Mouse (Mus musculus): ENCODE measurements around the gene Znrf3. TPM values are rescaled to one million over a fixed set of nuclear protein-coding genes. Genes with fewer than 3 reads are reported as not detected.

The Znrf3 gene
- polyA plus RNA-seq, 2 experiments = 8.0 to 12.9 TPM

DNA sequence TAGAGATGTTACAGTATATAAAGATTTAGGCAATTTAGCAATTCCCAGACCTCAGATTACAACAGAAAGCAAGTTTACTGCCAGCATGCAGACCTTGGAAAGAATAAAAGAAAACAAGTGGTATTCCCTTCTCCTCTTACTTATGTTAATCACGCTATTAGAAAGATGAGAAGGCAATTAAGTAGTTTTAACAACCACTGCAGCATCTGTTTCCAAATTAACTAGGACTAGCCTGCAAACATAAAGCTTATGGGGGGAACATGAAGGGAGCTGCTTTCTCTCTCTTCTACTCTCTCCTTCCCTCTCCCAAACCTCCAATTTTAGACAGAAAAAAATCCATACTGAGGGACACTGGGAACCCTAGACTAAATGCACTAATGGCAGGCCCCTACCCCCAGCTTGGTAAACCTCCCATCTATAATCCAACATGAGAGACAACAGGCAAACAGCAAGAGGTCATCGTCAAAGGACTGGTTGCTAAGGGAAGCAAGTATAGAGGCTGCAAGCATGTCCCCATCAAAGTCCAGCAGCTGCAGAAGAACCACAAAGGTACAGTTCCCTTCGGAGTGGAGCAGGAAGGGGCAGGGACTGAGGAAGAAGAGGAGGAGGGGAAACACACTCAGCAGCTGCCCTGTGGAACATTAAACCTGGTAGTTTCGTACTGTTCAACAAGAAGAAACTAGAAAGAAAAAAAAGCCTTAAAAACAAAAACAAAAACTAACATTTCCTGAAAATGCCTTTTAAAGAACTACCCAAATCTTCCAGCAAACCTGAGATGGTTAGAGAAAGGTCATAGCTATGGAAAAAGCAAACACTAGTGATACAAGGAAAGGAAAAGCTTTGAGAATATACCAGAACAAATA is 53.4 kb downstream of the Znrf3 start:
- Histone ChIP-seq H3K27ac (replicated peaks; ENCODE audit: low read depth, low read length) (peak overlapping the region; percentile 38; the same call in 1 of the 2 replicates), H3K4me3 (replicated peaks; ENCODE audit: low read length) (no peak overlapping the region), H3K27me3 (ENCODE audit: control insufficient read depth, insufficient read depth, low read length) (no peaks in the 10 kb centered on the region), H3K36me3 (ENCODE audit: control insufficient read depth, insufficient read depth, low read length) (no peaks in the 10 kb centered on the region), H3K4me1 (ENCODE audit: control insufficient read depth, insufficient read depth, low read length) (peaks cover 6% of the 10 kb centered on the region; the same call in 1 of the 2 replicates), H3K9me3 (ENCODE audit: control insufficient read depth, low read length) (no peaks in the 10 kb centered on the region), H3K4me2 (replicated peaks; ENCODE audit: low read depth, low read length, severe bottlenecking) (no peak overlapping the region), H3K9ac (ENCODE audit: low read depth, low read length, severe bottlenecking) (no peak overlapping the region)
- DNase-seq (ENCODE audit: low spot score) (no peak), ATAC-seq (ENCODE audit: low FRiP score, low read depth) (no peak)
- no peak for TF ChIP-seq POLR2A (IDR thresholded peaks at IDR 0.05; ENCODE audit: borderline replicate concordance, extremely low read depth, insufficient read depth, insufficient read length)
- 10% methylated on average over 4 of the region's 4 CpGs for WGBS

DNA sequence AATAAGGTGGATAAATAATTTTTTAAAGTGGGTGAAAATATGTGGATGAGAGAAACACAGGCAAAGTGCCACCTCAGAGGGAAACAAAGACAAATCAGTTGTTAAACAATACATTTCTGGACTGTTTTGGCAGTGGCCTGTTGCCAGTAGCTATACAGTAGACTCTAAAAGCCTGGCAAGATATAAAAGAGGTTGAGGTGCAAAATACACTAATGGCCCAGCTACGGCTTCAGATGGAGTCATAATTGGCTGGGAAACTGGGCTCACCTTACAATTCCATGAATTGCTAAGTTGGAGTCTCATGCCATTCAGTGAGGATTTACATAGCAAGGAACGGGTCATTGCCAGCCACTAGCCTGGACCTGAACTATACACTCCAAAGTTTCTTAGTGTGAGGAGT is 62.0 kb downstream of the Znrf3 start:
- Histone ChIP-seq H3K4me1 (ENCODE audit: control insufficient read depth, insufficient read depth, low read length) (peaks cover 14% of the 10 kb centered on the region), H3K4me2 (replicated peaks; ENCODE audit: low read depth, low read length, severe bottlenecking) (no peak overlapping the region), H3K9ac (ENCODE audit: low read depth, low read length, severe bottlenecking) (no peak overlapping the region), H3K27me3 (ENCODE audit: control insufficient read depth, insufficient read depth, low read length) (no peaks in the 10 kb centered on the region), H3K27ac (replicated peaks; ENCODE audit: low read depth, low read length) (no peak overlapping the region), H3K9me3 (ENCODE audit: control insufficient read depth, low read length) (no peaks in the 10 kb centered on the region), H3K4me3 (replicated peaks; ENCODE audit: low read length) (no peak overlapping the region), H3K36me3 (ENCODE audit: control insufficient read depth, insufficient read depth, low read length) (no peaks in the 10 kb centered on the region)
- TF ChIP-seq POLR2A (IDR thresholded peaks at IDR 0.05; ENCODE audit: borderline replicate concordance, extremely low read depth, insufficient read depth, insufficient read length) = no peak
- ATAC-seq (ENCODE audit: low FRiP score, low read depth) = no peak
- no peak for DNase-seq (ENCODE audit: low spot score)
- WGBS = 52% methylated on average over 2 of the region's 2 CpGs

DNA sequence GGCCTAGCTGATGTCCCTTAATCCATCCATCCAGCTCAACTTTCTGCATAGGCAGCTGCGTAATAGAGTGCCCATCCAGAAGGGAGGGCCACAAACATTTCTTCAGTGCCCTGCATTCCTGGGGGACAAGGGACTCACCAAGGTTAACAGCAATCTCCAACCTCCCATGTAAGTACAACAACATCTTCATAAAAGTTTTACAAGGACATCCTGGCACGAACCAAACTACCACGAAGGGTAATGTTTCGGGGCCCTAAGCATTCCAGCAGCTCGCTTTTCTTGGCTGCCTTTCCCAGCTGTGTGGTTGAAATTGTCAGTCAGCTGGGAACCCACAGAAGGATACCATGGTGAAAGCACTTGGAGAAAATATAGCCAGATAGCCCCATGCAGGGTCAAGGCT is 63.4 kb downstream of the Znrf3 start:
- Histone ChIP-seq H3K4me1 (ENCODE audit: control insufficient read depth, insufficient read depth, low read length) (peaks cover 14% of the 10 kb centered on the region), H3K4me3 (replicated peaks; ENCODE audit: low read length) (no peak overlapping the region), H3K4me2 (replicated peaks; ENCODE audit: low read depth, low read length, severe bottlenecking) (no peak overlapping the region), H3K9me3 (ENCODE audit: control insufficient read depth, low read length) (no peaks in the 10 kb centered on the region), H3K36me3 (ENCODE audit: control insufficient read depth, insufficient read depth, low read length) (no peaks in the 10 kb centered on the region), H3K9ac (ENCODE audit: low read depth, low read length, severe bottlenecking) (no peak overlapping the region), H3K27me3 (ENCODE audit: control insufficient read depth, insufficient read depth, low read length) (no peaks in the 10 kb centered on the region), H3K27ac (replicated peaks; ENCODE audit: low read depth, low read length) (no peak overlapping the region)
- ATAC-seq (ENCODE audit: low FRiP score, low read depth) (peak; percentile 74), DNase-seq (ENCODE audit: low spot score) (peak; percentile 58)
- WGBS = 22% methylated on average over 5 of the region's 5 CpGs
- TF ChIP-seq POLR2A (IDR thresholded peaks at IDR 0.05; ENCODE audit: borderline replicate concordance, extremely low read depth, insufficient read depth, insufficient read length) = no peak

DNA sequence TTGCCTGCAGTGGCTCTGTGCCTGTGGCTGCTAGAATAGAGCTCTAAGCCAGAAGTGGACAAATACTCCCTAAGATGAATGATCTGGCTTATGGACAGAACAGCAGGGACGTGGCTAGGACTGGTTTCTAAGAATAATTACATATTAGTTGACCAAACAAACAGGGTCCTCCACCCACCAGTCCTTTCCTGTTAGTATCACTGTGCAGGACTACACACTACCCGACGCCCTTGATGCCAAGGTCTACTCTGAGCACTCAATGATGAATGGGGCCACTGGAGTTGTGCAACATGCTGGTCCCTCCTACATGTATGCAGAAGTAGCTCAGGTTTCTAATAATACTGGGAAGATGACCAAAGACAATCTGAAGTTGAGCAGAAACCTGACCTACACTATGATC is 64.4 kb downstream of the Znrf3 start:
- no peaks in the 10 kb centered on the region for H3K9me3 ChIP-seq (ENCODE audit: control insufficient read depth, low read length)
- no peak for ATAC-seq (ENCODE audit: low FRiP score, low read depth)
- no peak overlapping the region for H3K4me2 ChIP-seq (replicated peaks; ENCODE audit: low read depth, low read length, severe bottlenecking)
- WGBS = 85% methylated on average over 3 of the region's 3 CpGs
- H3K36me3 ChIP-seq (ENCODE audit: control insufficient read depth, insufficient read depth, low read length) = no peaks in the 10 kb centered on the region
- H3K4me1 ChIP-seq (ENCODE audit: control insufficient read depth, insufficient read depth, low read length) = peaks cover 14% of the 10 kb centered on the region
- no peak for TF ChIP-seq POLR2A (IDR thresholded peaks at IDR 0.05; ENCODE audit: borderline replicate concordance, extremely low read depth, insufficient read depth, insufficient read length)
- no peak overlapping the region for H3K4me3 ChIP-seq (replicated peaks; ENCODE audit: low read length)
- no peak overlapping the region for H3K27ac ChIP-seq (replicated peaks; ENCODE audit: low read depth, low read length)
- H3K9ac ChIP-seq (ENCODE audit: low read depth, low read length, severe bottlenecking) = no peak overlapping the region
- no peaks in the 10 kb centered on the region for H3K27me3 ChIP-seq (ENCODE audit: control insufficient read depth, insufficient read depth, low read length)
- no peak for DNase-seq (ENCODE audit: low spot score)

DNA sequence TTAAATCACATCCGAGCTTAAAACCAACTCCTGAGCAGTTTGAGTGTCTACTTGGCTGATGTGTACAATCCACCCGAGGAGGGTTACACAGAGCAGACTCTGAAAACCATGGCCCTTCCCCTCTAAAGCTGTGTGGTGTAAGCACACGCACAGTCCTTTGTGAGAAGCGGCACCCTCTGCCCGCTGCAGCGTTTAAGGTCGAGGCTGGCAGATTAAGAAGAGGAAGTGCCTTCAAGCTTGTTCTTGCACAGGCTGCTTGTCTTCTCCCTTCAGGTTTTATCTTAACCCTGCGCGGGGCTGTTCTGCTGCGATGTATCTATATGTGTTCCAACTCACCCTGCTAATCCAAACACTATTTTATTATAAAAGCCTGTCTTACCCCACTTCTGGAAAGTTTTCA is 75.5 kb downstream of the Znrf3 start:
- no peaks in the 10 kb centered on the region for H3K9me3 ChIP-seq (ENCODE audit: control insufficient read depth, low read length)
- H3K27me3 ChIP-seq (ENCODE audit: control insufficient read depth, insufficient read depth, low read length) = no peaks in the 10 kb centered on the region
- no peak overlapping the region for H3K27ac ChIP-seq (replicated peaks; ENCODE audit: low read depth, low read length)
- DNase-seq (ENCODE audit: low spot score) = no peak
- no peak overlapping the region for H3K4me3 ChIP-seq (replicated peaks; ENCODE audit: low read length)
- H3K4me2 ChIP-seq (replicated peaks; ENCODE audit: low read depth, low read length, severe bottlenecking) = no peak overlapping the region
- TF ChIP-seq POLR2A (IDR thresholded peaks at IDR 0.05; ENCODE audit: borderline replicate concordance, extremely low read depth, insufficient read depth, insufficient read length) = no peak
- ATAC-seq (ENCODE audit: low FRiP score, low read depth) = no peak
- no peaks in the 10 kb centered on the region for H3K36me3 ChIP-seq (ENCODE audit: control insufficient read depth, insufficient read depth, low read length)
- H3K4me1 ChIP-seq (ENCODE audit: control insufficient read depth, insufficient read depth, low read length) = no peaks in the 10 kb centered on the region
- WGBS = 79% methylated on average over 10 of the region's 10 CpGs
- no peak overlapping the region for H3K9ac ChIP-seq (ENCODE audit: low read depth, low read length, severe bottlenecking)

Measured in limb, embryonic 14.5 days (tissue).